Mouse (Mus musculus) heart, adult 2 months (tissue): ENCODE data around the gene Btbd9.

ENCODE experiments used
- CTCF ChIP-seq: fragments of 200-600 bp; IDR thresholded peaks from 2 replicates; pipeline ENCODE4 v1.8.1; 2022; ENCODE audit warnings: antibody characterized with exemption, mild to moderate bottlenecking, moderate library complexity
- EP300 ChIP-seq: fragments of 200-500 bp; IDR thresholded peaks from 2 replicates; pipeline ENCODE4 v1.6.1; 2011; ENCODE audit warnings: low read depth, low read length, control low read depth; ENCODE audit not compliant: insufficient read depth
- POLR2A ChIP-seq: fragments of 200-500 bp; IDR thresholded peaks from 2 replicates; pipeline ENCODE4 v1.6.1; 2011; ENCODE audit warnings: mild to moderate bottlenecking, low read depth, low read length, control low read depth; ENCODE audit not compliant: insufficient read depth

DNA sequence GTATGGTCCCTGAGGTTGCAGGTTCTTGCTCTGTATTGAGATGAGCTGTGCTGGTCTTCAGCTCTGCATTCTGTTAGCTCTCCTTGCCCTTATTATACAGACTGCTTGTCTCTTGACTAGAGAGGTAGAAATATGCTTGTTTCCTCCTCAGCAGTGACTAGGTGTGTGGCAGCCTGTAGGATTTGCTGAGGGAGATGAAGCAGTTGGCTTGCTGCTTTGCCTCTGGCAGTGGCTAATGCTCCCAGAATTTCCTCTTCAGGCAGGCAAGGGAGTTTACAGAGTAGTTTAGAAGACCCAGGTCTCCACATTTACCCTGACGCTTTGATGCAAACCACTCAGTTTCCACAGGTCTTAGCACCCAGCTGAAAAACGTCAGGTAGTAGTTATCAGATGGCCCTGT lies 382.7 kb downstream of the Btbd9 start:
- no peak for TF ChIP-seq CTCF
- TF ChIP-seq POLR2A = no peak
- no peak for TF ChIP-seq EP300
